Mouse (Mus musculus) kidney, postnatal 36 days (tissue): Measurements from ENCODE around the gene Olfr527.

Experiments used
- DNase-seq, 2 experiments: peaks; one replicate each; pipeline ENCODE4 v3.0.0; 2021 to 2022; ENCODE audit warnings: mixed read lengths in 2 of 2

Olfr527 gene

DNA sequence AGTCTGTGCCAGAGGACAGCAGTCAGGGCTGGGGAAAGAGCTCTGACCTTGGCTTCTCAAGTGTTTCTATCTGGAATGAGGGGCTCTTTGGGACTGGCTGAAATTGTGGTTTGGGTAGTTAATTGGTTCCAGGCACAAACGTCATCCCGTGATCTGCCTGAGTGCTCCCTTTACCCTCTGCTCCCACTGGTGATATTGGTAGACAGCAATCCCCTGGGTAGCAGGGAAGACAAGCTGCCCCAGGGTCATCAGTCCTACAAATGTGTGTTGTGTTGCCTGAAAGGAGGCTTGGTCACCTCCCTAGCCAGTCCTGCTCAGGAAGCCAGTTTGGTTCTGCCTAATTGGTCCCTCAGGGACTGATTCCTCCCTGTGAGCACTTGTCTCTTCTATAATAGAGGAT lies at the start of gene Olfr527:
Gene Olfr527, plus strand, starts transcription at position 301 of the 400 bp plus-strand sequence.
- DNase-seq: no peak

DNA sequence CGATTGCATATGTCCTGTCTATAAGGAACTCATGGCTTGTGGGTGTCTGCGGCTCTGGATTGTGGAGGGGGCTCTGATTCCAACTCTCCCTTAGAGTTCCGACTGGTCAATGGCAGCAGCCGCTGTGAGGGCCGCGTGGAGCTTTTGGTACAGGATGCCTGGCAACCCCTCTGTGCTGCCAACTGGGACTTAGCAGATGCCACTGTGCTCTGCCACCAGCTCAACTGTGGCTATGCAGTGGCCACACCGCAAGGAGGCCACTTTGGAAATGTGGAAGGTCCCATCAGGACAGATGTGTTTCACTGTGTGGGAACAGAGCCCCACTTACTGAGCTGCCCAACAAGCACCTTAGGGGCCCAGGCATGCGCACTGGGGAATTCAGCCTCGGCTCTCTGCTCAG lies 38.1 kb upstream of the Olfr527 start:
- no peak for DNase-seq

- no peak for DNase-seq
Observed at GRCm38 (mm10) chr7:140296876-140297275, 36.9 kb upstream of the Olfr527 start.

DNA sequence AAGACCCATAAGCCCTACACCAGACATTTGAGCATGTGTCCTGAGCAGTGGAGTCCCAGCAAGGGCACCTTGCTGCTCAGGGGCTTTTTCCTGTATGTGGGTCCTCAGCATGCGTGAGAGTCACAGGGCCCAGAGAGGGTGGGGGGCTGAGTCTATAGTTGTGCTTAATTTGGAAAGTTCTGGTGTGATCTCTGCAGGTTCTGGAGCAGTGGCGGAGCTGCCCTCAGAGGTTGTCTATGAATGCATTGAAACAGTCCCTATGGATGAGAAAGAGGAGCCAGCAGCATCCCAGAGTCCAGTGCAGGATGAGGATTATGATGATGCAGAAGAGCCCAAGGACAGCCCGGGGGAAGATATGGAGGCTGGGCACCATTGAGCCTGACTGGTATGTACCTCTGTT lies 34.4 kb upstream of the Olfr527 start:
- DNase-seq: no peak

DNA sequence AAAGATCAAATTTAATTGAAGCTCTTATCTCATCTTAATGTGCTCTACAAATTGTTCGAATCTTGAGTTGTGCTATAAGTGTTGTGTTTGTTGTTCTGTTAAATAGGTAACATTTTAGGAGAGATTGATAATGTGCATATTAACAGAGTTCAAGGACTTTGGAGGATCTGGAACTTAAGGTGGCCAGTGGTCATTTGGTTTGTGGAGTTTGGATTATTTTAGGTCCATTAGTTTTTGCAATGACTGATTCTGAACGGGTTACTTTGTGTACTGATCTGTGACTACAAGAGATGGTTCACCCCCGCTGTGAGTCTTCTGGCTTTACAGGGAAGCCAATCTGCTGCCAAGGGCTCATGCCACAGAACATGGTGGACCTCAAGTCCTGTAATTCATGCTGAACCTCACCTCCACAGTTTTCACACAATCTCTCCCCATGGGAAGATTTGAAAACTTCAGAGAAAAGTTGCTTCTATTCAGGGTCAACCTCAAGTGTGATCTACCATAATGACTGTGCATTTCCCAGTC lies 13.9 kb upstream of the Olfr527 start:
- DNase-seq: peak in 1 of 2 experiments; percentile 19

GRCm38 (mm10) chr7:140320558-140320957 lies 13.3 kb upstream of the Olfr527 start, which contains the start of gene Olfr525:
Gene Olfr525 (plus strand): TSS chr7:140320858.
- DNase-seq: no peak

DNA sequence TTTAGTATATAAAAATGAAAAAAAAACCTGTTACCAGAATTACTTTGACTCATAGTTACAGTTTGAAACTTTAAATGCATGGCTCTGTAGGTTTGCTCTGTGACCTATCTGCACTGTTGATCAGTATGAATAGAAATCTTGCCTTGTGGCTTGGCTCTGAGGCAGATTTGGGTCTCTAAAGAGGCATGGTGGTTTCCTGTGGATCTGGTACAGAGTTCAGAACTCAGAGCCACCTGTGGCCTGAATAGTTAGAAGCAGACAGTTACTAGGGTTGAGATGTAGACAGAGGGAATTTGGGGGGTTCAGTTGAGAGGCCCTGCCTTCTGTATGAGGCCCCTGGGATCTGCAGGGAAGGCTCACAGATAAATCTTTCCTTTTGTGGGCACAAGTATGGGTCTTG lies 12.7 kb upstream of the Olfr527 start:
- no peak for DNase-seq

DNA sequence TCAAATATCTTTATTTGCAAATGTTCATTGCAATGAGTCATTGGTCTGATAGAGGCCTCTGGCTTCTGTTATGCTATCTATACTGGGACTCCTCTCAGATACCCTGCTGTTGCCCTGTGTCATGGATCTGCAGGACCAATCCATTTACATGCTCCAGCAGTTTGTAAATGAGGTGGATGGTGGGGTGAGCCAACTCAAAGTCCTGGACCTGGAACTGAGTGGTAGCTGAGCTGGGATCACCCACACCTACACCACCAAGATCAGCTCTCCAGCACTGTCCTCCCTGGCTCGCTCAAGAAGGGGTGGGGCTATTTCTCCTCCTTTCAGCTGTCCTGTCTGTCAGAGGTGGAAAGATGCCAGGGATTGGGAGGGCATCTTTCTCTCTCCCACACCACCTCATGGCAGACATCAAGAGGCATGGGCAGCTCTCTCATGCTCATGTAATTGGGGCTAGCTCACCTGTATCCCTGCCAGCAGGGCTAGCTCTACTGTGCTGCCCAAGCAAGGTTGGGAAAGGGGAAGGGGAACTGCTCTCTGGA lies 4.0 kb upstream of the Olfr527 start:
- DNase-seq: no peak

GRCm38 (mm10) chr7:140361571-140361970 lies 27.8 kb downstream of the Olfr527 start, which contains the start of gene Olfr60:
Gene Olfr60 (minus strand): TSS chr7:140361671.
- DNase-seq: no peak

- no peak for DNase-seq
Observed at GRCm38 (mm10) chr7:140374300-140374699, 40.5 kb downstream of the Olfr527 start.

DNA sequence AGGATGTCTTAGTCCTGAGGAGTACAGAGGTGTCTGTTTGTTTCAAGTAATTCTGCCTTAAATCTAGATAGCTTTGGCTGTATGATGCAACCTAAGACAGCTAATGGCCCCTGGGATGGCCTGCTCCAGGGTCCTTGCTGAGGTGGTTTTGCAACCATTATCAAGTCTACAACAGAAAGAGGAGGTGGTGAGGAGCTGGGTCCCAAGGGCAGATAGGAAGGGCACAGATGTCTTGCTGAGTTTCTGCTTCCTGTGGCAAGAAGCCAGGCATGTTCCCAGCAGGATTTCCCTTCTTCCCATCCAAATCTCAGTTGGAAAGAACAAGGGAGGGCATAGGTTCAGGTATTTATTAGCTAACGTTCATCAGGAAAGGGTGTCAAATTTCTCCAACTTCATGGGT lies 42.4 kb downstream of the Olfr527 start, which contains the start of gene Olfr530:
Gene Olfr530, minus strand, starts transcription at position 101 of the 400 bp plus-strand sequence.
- DNase-seq: no peak

DNA sequence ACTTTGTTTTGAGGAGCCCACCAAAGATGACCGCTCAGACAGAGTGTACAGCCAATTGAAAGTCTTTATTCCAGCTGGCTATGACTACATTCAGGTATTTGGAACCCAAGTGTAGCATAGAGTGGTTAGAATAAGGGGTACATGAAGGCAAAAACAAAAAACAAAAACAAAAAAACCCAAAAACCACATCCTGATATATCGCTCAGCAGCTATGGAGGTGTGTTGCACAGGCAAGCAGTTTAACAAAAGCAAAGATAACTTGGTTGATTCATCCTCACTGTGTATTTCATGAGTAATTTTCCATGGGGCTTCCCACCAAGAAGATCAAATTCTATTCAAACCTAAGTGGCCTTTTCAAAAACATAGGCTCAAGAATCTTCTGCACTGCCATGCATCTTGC lies 43.1 kb downstream of the Olfr527 start:
- no peak for DNase-seq
